Mouse (Mus musculus) liver, postnatal 0 days (tissue): Measurements from ENCODE around the gene Akap3.

Experiments used
- CTCF ChIP-seq: sonication (generic); IDR thresholded peaks from 2 replicates; pipeline ENCODE4 v1.5.1; 2016; ENCODE audit warnings: antibody characterized with exemption, low read depth
- EP300 ChIP-seq: IDR thresholded peaks from 2 replicates; pipeline ENCODE4 v1.6.1; 2016; ENCODE audit warnings: antibody characterized with exemption, low read depth, mild to moderate bottlenecking

DNA sequence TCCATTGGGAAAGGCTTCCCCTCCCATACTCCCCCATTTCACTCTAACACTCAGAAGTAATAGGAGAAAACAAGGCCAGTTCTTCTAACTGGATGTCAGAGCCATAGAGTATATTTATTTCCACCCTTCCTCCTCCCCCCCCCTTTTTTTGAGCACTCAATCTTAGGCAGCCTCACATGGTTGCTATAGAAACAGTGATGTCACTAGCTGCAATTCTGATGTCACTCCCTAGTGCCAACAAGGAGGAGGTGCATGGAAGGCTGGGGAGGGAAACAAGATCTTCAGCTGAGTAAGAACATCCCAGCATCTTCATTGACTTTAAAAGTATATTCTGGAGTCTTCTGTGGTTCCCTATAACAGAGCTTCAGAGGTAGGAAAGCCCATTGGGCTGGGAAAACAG lies at the start of gene Akap3:
- no peak for TF ChIP-seq EP300
- TF ChIP-seq CTCF = no peak
